Mouse (Mus musculus) ES-Bruce4 (cell line): Measurements from ENCODE around the gene Prss2.
"Not testable (repeated sequence)": the region's sequence is repeated elsewhere in the genome, so short reads cannot be mapped to it uniquely, and the experiment has no call there.

ENCODE experiments used
- CTCF ChIP-seq: IDR thresholded peaks from one replicate; pipeline ENCODE4 v1.8.1; 2011; ENCODE audit warnings: low read depth, low read length
- POLR2A ChIP-seq: IDR thresholded peaks from one replicate; pipeline ENCODE4 v1.8.1; 2011; ENCODE audit warnings: low read length; ENCODE audit not compliant: insufficient read depth

DNA sequence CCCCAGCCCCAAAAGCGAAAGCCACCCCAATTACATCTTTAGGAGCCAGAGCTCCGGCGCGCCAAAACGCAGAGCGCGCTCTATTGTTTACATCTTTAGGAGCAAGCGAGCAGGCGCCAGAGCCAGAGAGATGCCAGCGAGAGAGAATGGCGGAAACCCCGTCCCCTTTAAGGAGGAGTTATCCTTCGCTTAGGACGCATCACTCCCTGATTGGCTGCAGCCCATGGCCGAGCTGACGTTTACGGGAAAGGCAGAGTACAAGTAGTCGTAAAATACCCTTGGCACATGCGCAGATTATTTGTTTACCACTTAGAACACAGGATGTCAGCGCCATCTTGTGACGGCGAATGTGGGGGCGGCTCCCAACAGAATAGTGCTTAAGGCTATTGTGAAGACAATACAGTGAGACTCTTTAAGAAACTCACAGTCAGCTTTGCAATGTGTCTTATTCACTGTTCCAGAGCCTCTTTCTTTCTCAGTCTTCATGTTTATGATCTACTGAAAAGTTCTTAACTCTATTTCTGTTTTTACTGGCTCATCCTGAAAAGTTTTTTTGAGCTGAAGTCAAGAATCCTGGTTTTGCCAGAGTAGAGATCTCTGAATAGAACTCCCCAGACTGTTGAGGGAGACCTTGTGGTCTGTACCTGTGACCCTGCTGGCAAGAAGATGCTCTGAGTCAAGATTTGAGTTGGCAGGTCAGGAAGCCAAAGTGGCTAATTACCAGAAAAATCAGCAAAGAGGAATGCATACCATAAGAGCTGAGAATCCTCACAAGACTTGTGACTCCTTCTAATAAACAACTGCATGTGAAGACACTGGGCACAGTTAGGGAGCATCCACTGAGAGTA lies 41.7 kb downstream of the Prss2 start:
- TF ChIP-seq CTCF, POLR2A: not testable (repeated sequence)
